Mouse (Mus musculus) liver, embryonic 11.5 days (tissue): ENCODE data around the gene Prom2. TPM values are rescaled to one million over a fixed set of nuclear protein-coding genes. Genes with fewer than 3 reads are reported as not detected.

Source experiments
- ATAC-seq: fragments of 200-750 bp; cut with Nextera tagmentation; replicated peaks from 2 replicates; pipeline ENCODE4 v1.8.0; 2017; ENCODE audit warnings: moderate number of reproducible peaks, mild to moderate bottlenecking, moderate TSS enrichment, moderate library complexity; ENCODE audit not compliant: low FRiP score
- DNase-seq: peaks from one replicate; pipeline ENCODE4 v3.0.0-alpha.2; 2017; ENCODE audit warnings: low spot score
- H3K27ac ChIP-seq: fragments of 300-500 bp; sonication (generic); 2 replicates; pipeline ENCODE4 v1.5.1; 2014; ENCODE audit warnings: mild to moderate bottlenecking, low read depth, low read length, control low read depth
- H3K27me3 ChIP-seq: fragments of 300-500 bp; sonication (generic); replicated peaks from 2 replicates; pipeline ENCODE4 v1.6.1; 2014; ENCODE audit warnings: low read length, mixed read lengths; ENCODE audit not compliant: control insufficient read depth, insufficient read depth
- H3K36me3 ChIP-seq: fragments of 300-500 bp; sonication (generic); 2 replicates; pipeline ENCODE4 v1.6.1; 2014; ENCODE audit warnings: mild to moderate bottlenecking, low read length, moderate library complexity, mixed read lengths; ENCODE audit not compliant: control insufficient read depth, insufficient read depth
- H3K4me1 ChIP-seq: fragments of 300-500 bp; sonication (generic); replicated peaks from 2 replicates; pipeline ENCODE4 v1.6.1; 2014; ENCODE audit warnings: low read length, mixed read lengths; ENCODE audit not compliant: control insufficient read depth, insufficient read depth
- H3K4me2 ChIP-seq: fragments of 300-500 bp; sonication (generic); 2 replicates; pipeline ENCODE4 v1.6.1; 2014; ENCODE audit warnings: mild to moderate bottlenecking, control low read depth, moderate library complexity
- H3K4me3 ChIP-seq: fragments of 300-500 bp; sonication (generic); 2 replicates; pipeline ENCODE4 v1.5.1; 2014; ENCODE audit warnings: low read depth, low read length, control low read depth
- H3K9ac ChIP-seq: fragments of 300-500 bp; sonication (generic); 2 replicates; pipeline ENCODE4 v1.6.1; 2014; ENCODE audit warnings: low read depth, low read length, control low read depth
- H3K9me3 ChIP-seq: fragments of 300-500 bp; sonication (generic); 2 replicates; pipeline ENCODE4 v1.6.1; 2016; ENCODE audit warnings: low read length, inconsistent platforms, mixed read lengths; ENCODE audit not compliant: control insufficient read depth
- WGBS: fragments of 180-500 bp; shearing (Covaris S2); extraction: QIAGEN DNeasy Blood & Tissue Kit; methylation state at CpG from one replicate; pipeline ENCODE4 v1.1.7; 2014; 5-methylcytosine and 5-hydroxymethylcytosine counted together
- polyA plus RNA-seq: library from polyadenylated mRNA; unstranded; fragments of >200 nt; fragmentation: Nextera tagmentation; extraction: Ambion mirVana; gene quantifications from 2 replicates; pipeline ENCODE4 v1.2.1, GENCODE M21; 2014

Gene Prom2
- 0.23 and 0.25 TPM in 2 replicates for polyA plus RNA-seq

DNA sequence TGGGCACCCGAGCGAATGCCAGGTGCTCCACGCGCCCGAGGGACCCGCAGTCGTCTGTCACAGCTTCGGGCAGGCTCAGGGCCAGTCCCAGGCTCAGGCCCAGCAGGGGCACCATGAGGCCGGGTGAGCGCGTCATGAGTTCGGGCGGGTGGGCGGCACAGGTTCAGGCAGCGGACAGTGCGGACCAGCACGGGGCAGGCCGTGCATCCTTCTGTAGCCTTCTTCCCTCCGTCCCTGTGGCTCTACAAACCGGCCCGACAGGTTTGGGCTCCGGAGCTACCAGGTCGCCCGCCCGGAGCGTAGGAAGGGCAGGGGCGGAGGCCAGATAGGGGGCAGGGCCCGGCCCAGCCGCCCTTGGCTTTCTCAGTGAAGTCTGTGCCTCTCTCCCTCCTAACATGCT lies at the start of gene Prom2:
Gene Prom2, minus strand, starts transcription at position 283 of the 400 bp plus-strand sequence.
- WGBS, result 8% methylated on average over 29 of the region's 29 CpGs
- Histone ChIP-seq H3K9me3 (no peaks in the 10 kb centered on the region), H3K4me2 (peak within 1 kb of the TSS; percentile 35), H3K9ac (no peak within 1 kb of the TSS), H3K27me3 (peaks cover 48% of the 10 kb centered on the region), H3K4me1 (no peaks in the 10 kb centered on the region), H3K36me3 (no peaks in the 10 kb centered on the region), H3K27ac (no peak within 1 kb of the TSS), H3K4me3 (0 out of 2 replicates have a peak within 1 kb of the TSS, but pooled peaks have one; percentile 5)
- ATAC-seq (no peak), DNase-seq (no peak)

DNA sequence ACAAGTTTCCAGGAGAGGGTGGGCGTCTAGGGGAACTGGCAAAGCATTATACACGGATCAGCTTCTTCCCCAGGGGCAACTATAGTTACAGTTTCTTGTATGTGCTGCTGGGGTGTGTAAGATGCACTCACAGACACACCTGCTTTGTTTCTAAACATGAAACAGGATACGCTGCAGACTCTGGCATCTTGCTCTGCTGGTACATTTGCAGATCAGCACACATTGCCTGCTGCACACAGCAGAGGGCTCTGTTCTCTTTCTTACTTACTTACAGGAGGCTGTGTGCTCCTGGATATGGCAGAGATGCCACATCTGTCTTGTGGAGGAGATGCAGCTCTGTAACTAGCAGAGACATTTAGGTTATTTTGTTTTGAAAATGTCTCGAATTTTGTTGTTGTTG lies 49.6 kb upstream of the Prom2 start:
- no peak for ATAC-seq
- Histone ChIP-seq H3K9ac (no peak overlapping the region), H3K4me3 (no peak overlapping the region), H3K4me2 (no peak overlapping the region), H3K27ac (no peak overlapping the region), H3K27me3 (no peaks in the 10 kb centered on the region), H3K36me3 (peaks cover 6% of the 10 kb centered on the region; the same call in 1 of the 2 replicates), H3K9me3 (no peaks in the 10 kb centered on the region), H3K4me1 (peaks cover 18% of the 10 kb centered on the region)
- DNase-seq, result no peak
- WGBS, result 73% methylated on average over 4 of the region's 4 CpGs

DNA sequence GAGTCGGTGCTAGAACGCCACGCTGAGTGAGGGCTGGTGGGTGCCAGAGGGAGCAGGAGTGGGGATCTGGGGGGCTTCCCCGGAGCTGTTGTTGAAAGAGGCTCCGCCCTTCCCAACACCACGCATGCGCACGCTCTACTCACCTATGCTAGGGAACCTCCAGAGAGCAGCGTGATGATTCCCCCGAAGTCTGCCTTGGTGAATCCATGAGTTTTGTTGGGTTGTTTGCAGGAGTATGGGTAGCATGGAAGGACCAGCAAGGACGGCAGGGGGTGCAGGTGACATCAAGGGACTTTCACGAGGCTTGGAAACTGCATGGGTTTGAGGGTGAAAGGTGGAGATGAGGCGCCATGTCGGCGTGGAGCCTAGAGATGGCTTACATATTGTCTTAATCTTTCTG lies 48.9 kb upstream of the Prom2 start:
- 73% methylated on average over 15 of the region's 15 CpGs for WGBS
- no peak for ATAC-seq

DNA sequence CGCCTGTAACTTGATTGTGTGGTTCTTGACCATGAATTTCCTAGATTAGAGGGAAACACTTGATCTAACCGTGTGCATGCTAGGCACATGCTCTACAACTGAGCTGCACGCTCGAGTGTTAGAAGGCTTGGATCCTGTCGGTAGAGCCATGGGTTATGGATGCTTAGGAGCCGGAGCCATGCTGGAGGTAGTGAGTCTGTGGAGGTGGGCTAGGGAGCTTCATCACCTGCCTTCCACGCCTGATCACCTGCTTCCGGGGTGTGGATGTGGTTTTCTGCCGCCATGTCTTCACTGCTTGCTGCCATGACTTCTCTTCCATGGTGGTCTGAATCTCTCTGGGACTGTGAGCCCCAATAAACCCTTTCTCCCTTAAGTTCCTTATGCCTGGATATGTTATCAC lies 47.6 kb upstream of the Prom2 start:
- Histone ChIP-seq H3K4me2 (peak overlapping the region; percentile 71), H3K36me3 (peaks cover 4% of the 10 kb centered on the region; the same call in 1 of the 2 replicates), H3K27ac (no peak overlapping the region), H3K27me3 (no peaks in the 10 kb centered on the region), H3K9me3 (no peaks in the 10 kb centered on the region), H3K4me3 (no peak overlapping the region), H3K4me1 (peaks cover 24% of the 10 kb centered on the region), H3K9ac (no peak overlapping the region)
- WGBS, result 87% methylated on average over 9 of the region's 9 CpGs
- ATAC-seq (no peak), DNase-seq (no peak)

More for the DNA sequence above, 48.9 kb upstream of the Prom2 start:
- Histone ChIP-seq H3K4me1 (peaks cover 18% of the 10 kb centered on the region), H3K9me3 (no peaks in the 10 kb centered on the region), H3K27me3 (no peaks in the 10 kb centered on the region), H3K4me3 (no peak overlapping the region), H3K27ac (no peak overlapping the region), H3K4me2 (peak overlapping the region; percentile 31), H3K9ac (no peak overlapping the region), H3K36me3 (peaks cover 6% of the 10 kb centered on the region; the same call in 1 of the 2 replicates)
- no peak for DNase-seq

DNA sequence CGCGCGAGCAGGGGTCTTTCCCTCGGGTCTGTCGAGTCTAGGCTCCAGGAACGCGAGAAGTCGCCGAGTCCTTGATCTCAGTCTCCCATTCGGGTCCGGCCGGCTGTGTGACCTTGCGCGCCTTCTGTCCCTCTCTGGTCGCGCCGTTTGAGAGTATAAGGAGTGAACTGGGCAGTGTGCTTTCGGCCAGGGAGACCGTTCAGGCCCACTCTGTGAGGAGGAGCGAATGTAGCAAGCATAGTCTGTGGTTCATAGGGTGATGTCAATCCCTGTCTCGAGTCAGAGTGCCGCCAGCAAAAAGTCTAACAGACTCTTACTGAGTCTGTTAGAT lies 46.2 kb upstream of the Prom2 start:
- H3K9me3 ChIP-seq, result no peaks in the 10 kb centered on the region
- DNase-seq, result no peak
- under 1% methylated on average over 22 of the region's 22 CpGs for WGBS
- H3K4me2 ChIP-seq, result peak overlapping the region; percentile 71
- H3K4me1 ChIP-seq, result peaks cover 24% of the 10 kb centered on the region
- peaks cover 2% of the 10 kb centered on the region; the same call in 1 of the 2 replicates for H3K36me3 ChIP-seq
- H3K27ac ChIP-seq, result peak overlapping the region; percentile 79
- peak; percentile 47 for ATAC-seq
- H3K27me3 ChIP-seq, result no peaks in the 10 kb centered on the region
- H3K9ac ChIP-seq, result peak overlapping the region; percentile 83
- peak overlapping the region; percentile 87 for H3K4me3 ChIP-seq

DNA sequence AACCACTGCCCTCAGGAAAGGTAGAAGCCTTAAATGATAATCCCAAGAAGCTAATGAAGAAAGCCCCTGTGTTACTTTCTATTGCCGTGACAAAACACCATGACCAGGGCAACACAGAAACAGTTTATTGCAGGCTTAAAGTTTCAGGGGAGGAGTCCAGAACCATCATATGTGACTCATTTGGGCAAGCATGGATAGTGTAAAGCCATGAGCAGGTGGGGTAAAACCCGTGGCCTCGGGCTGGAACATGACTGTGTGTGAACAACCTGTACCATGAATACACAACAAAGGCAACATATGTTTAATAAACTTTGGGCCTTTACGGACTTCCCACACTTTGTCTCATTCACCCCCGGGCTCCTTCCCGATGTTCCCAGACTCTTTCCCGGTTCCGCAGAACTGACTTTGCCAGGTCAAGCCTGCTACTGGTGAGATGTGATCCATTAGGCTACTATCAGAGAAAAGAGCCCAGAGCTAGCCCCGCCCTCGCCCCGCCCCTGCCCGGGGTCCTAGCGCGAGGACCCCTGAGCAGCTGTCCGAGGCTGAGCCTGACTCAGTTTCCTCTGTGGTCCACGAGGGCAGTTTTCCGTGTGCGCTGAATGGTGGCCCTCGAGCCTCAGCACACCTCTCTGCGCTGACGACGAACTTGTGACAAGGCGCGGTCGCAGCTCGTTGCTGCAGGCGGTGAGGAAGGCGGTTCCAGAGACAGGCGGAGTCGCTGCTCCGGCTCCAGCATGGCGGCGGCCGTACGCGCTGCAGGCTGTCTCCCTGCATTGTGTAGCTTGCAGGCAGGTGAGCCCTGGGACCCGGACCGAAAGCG lies 45.6 kb upstream of the Prom2 start, which contains the start of the genes Zfp661 and Mrps5:
Gene Zfp661, minus strand, starts transcription at position 401 of the 820 bp plus-strand sequence.
Gene Mrps5, plus strand, starts transcription at position 529 of the 820 bp plus-strand sequence.
- Histone ChIP-seq H3K4me2 (peak within 1 kb of the TSS; percentile 71), H3K9ac (peak within 1 kb of the TSS; percentile 83), H3K27me3 (no peaks in the 10 kb centered on the region), H3K36me3 (no peaks in the 10 kb centered on the region), H3K9me3 (no peaks in the 10 kb centered on the region), H3K4me1 (peaks cover 24% of the 10 kb centered on the region), H3K27ac (peak within 1 kb of the TSS; percentile 79), H3K4me3 (peak within 1 kb of the TSS; percentile 87)
- DNase-seq (peak; percentile 89), ATAC-seq (peak; percentile 83)
- 5% methylated on average over 39 of the region's 39 CpGs for WGBS

DNA sequence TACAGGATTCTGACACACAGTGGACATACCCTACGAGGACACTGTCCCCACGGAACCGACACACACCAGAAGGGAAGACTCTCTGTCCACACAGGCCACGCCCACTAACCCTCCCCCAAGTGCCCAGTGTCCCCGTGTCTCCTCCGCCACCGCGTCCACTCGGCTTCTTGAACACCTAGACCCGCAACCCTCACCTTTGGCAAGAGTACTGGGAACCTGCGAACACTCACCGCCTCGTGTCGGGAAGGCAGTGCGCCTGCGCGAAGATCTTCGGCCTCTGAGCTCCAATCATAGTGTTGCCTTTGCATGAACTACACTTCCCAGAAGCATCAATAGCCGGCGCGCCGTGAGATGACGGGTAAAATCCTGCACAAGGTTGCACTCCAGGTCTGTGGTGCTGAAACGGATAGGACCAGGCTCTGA lies 43.2 kb upstream of the Prom2 start:
- Histone ChIP-seq H3K9me3 (no peaks in the 10 kb centered on the region), H3K27ac (no peak overlapping the region), H3K9ac (peak overlapping the region; percentile 70), H3K4me3 (peak overlapping the region; percentile 68), H3K36me3 (no peaks in the 10 kb centered on the region), H3K4me2 (peak overlapping the region; percentile 90), H3K4me1 (peaks cover 18% of the 10 kb centered on the region), H3K27me3 (no peaks in the 10 kb centered on the region)
- under 1% methylated on average over 24 of the region's 24 CpGs for WGBS
- peak; percentile 82 for ATAC-seq
- peak; percentile 89 for DNase-seq

DNA sequence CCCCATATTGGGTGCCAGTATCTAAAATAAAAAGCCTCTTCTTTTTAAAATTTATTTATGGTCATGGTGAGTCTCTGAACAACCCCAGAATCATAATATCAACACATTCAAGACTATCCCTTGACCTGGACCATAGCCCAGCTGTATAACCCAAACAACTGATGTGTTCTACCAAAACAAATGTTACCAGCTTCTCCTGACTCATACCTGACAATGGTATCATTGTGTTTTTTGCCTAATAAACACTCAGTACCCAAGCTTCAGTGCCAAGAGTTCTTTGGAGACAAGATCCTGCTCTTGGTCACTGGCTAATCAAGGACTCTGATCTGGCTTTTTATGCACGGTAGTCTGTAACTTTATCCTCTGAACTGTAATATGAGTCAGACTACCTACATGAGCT lies 32.1 kb upstream of the Prom2 start:
- WGBS, result 60% methylated on average over 1 of the region's 1 CpGs

More for the DNA sequence above, 32.1 kb upstream of the Prom2 start:
- Histone ChIP-seq H3K9ac (no peak overlapping the region), H3K36me3 (peaks cover 3% of the 10 kb centered on the region; the same call in 1 of the 2 replicates), H3K9me3 (no peaks in the 10 kb centered on the region), H3K4me3 (no peak overlapping the region), H3K27ac (no peak overlapping the region), H3K27me3 (no peaks in the 10 kb centered on the region), H3K4me2 (no peak overlapping the region), H3K4me1 (no peaks in the 10 kb centered on the region)
- no peak for DNase-seq
- no peak for ATAC-seq
